Mouse (Mus musculus) layer of hippocampus, adult 18-20 months (tissue): ENCODE results near the gene 9630041A04Rik. TPM values are rescaled to one million over a fixed set of nuclear protein-coding genes. Genes with fewer than 3 reads are reported as not detected.

Experiments
- DNase-seq, 2 experiments: peaks; one replicate each; pipeline ENCODE4 v3.0.0; 2022; ENCODE audit warnings: low spot score in 2 of 2
- total RNA-seq, 2 experiments: library from RNA; stranded (reverse); gene quantifications; 2 replicates each; pipeline ENCODE4 v1.2.3; 2021

9630041A04Rik gene
- total RNA-seq, 2 experiments from 2014 or later = not detected

DNA sequence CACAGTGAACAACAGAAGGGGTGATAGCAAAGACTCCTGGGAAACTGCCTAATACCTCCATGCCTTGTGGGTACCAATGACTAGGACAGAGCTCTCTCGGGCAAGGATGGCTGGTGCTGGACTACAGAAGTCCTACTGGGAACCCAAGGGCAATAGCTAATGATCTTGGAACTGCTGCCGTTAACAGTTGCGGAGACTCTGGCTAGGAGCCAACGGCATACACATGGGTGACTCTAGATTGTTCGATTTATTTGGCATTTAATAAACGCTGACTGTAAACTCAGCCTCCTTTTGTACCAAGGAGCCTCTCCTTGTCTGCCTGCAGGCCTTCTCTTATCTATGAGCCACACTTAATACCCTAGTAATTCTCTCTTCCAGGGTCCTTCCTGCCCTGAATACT, 128.4 kb downstream of the 9630041A04Rik start:
- peak in 1 of 2 experiments; percentile 15 for DNase-seq

DNA sequence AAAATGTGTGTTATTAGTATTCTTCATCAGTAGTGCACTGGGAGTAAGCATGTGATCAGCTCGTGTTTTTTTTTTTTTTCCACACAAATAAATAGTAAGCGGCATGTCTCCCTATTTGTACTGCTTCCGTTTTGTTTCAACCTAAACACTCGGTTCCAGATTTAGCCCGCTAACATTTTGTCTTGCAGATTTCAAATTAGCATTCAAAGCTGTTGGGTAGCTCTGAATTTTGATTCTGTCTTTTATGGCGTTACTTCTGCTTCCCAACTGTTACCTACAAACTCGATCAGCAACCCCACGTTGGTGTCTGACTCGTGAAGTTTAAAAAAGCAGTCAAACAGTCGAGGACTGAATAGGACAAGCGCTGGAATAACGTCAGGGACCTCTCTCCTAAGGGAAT, 129.2 kb downstream of the 9630041A04Rik start:
- peak in 1 of 2 experiments; percentile 56 for DNase-seq
